Mouse (Mus musculus) midbrain, embryonic 13.5 days (tissue): Measurements from ENCODE around the gene Gcsam. TPM values are rescaled to one million over a fixed set of nuclear protein-coding genes. Genes with fewer than 3 reads are reported as not detected.

Experiments used
- ATAC-seq: fragments of 200-750 bp; cut with Nextera tagmentation; 2 replicates; pipeline ENCODE4 v1.8.0; 2017; ENCODE audit warnings: mild to moderate bottlenecking, moderate TSS enrichment, moderate library complexity
- H3K27ac ChIP-seq: fragments of 300-500 bp; sonication (generic); 2 replicates; pipeline ENCODE4 v1.5.1; 2015; ENCODE audit warnings: inconsistent platforms, mild to moderate bottlenecking, moderate library complexity
- H3K27me3 ChIP-seq: fragments of 300-500 bp; sonication (generic); 2 replicates; pipeline ENCODE4 v1.6.1; 2015; ENCODE audit warnings: mild to moderate bottlenecking, inconsistent platforms
- H3K36me3 ChIP-seq: fragments of 300-500 bp; sonication (generic); 2 replicates; pipeline ENCODE4 v1.6.1; 2015; ENCODE audit warnings: mild to moderate bottlenecking, inconsistent platforms
- H3K4me1 ChIP-seq: fragments of 300-500 bp; sonication (generic); replicated peaks from 2 replicates; pipeline ENCODE4 v1.6.1; 2015; ENCODE audit warnings: inconsistent platforms
- H3K4me2 ChIP-seq: fragments of 300-500 bp; sonication (generic); replicated peaks from 2 replicates; pipeline ENCODE4 v1.6.1; 2015; ENCODE audit warnings: moderate library complexity, mild to moderate bottlenecking, inconsistent platforms
- H3K4me3 ChIP-seq: fragments of 300-500 bp; sonication (generic); replicated peaks from 2 replicates; pipeline ENCODE4 v1.5.1; 2015; ENCODE audit warnings: mild to moderate bottlenecking, inconsistent platforms
- H3K9ac ChIP-seq: fragments of 300-500 bp; sonication (generic); replicated peaks from 2 replicates; pipeline ENCODE4 v1.6.1; 2015; ENCODE audit warnings: mild to moderate bottlenecking, inconsistent platforms
- H3K9me3 ChIP-seq: fragments of 300-500 bp; sonication (generic); 2 replicates; pipeline ENCODE4 v1.6.1; 2016; ENCODE audit warnings: mild to moderate bottlenecking, inconsistent platforms
- WGBS: fragments of 180-500 bp; shearing (Covaris S2); methylation state at CpG from one replicate; pipeline ENCODE4 v1.1.7; 2015; 5-methylcytosine and 5-hydroxymethylcytosine counted together
- polyA plus RNA-seq: library from polyadenylated mRNA; unstranded; fragments of >200 nt; fragmentation: Nextera tagmentation; extraction: Ambion mirVana; gene quantifications from 2 replicates; pipeline ENCODE4 v1.2.1, GENCODE M21; 2015

Gene Gcsam
- polyA plus RNA-seq, 1 experiment from 2014 or later, result not detected

DNA sequence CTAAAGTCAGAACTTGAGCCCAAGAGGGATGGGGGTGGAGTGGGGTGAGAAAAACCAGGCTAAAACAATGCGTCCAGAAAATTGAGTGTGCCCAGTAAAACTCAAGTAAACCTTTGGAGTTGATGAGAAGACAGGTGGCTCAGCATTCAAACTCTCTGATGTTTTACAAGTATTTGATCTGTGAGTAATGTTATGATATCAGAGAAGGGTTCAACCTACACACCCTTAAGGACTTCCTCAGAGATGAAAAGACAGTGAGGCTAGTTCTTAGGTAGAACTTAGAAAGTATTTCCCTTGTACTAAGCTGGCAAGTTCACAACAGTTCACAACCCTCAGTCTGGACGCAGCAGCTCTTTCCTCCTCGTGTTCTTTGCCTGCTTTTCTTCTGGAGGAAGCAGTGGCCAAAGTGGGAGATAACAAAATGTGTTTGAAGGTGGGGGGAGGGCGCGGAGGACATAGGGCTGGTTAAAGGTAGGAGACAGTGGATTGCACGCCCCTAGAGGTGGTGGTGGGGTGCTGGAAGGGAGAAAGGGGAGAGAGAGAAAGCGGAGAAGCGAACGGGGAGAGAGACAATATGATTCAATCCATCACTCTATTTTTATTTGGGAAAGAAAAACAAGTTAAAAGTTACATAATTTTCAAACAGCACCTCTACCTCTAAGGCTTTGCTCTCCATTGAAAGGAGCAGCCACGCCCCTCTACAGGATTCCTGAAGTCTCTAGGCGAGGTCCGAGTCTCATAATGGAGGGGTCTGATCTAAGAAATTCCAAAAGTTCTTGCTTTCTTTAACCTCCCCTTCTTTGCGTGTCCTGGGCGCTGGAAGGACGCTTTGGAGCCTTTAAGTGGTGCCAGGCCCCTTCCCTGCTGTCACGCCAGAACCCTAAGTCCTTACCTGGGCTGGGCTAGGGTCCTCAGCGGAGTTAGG lies 43.1 kb downstream of the Gcsam start:
- Histone ChIP-seq H3K4me1 (0 out of 2 replicates have a peak, but pooled peaks cover 6% of the 10 kb centered on the region), H3K36me3 (no peaks in the 10 kb centered on the region), H3K27ac (no peak overlapping the region), H3K4me2 (peak overlapping the region; percentile 49), H3K4me3 (peak overlapping the region; percentile 28), H3K9me3 (no peaks in the 10 kb centered on the region), H3K9ac (no peak overlapping the region), H3K27me3 (peaks cover 16% of the 10 kb centered on the region)
- WGBS, result 12% methylated on average over 17 of the region's 17 CpGs
- ATAC-seq, result no peak

GRCm38 (mm10) chr16:45653934-45654332 lies 43.8 kb downstream of the Gcsam start, which contains the start of gene BC016579:
Gene BC016579 (minus strand): TSS chr16:45654068.
- no peaks in the 10 kb centered on the region for H3K9me3 ChIP-seq
- H3K27ac ChIP-seq, result no peak within 1 kb of the TSS
- no peaks in the 10 kb centered on the region for H3K36me3 ChIP-seq
- 0 out of 2 replicates have a peak, but pooled peaks cover 6% of the 10 kb centered on the region for H3K4me1 ChIP-seq
- 7% methylated on average over 20 of the region's 20 CpGs for WGBS
- ATAC-seq, result peak; percentile 58; the same call in 1 of the 2 replicates
- peaks cover 16% of the 10 kb centered on the region for H3K27me3 ChIP-seq
- no peak within 1 kb of the TSS for H3K9ac ChIP-seq
- H3K4me3 ChIP-seq, result peak within 1 kb of the TSS; percentile 28
- peak within 1 kb of the TSS; percentile 49 for H3K4me2 ChIP-seq

- WGBS, result 60% methylated on average over 9 of the region's 9 CpGs
- Histone ChIP-seq H3K4me1 (0 out of 2 replicates have a peak, but pooled peaks cover 6% of the 10 kb centered on the region), H3K4me3 (no peak overlapping the region)
Observed at GRCm38 (mm10) chr16:45654465-45654864, 44.3 kb downstream of the Gcsam start.

GRCm38 (mm10) chr16:45657574-45658159 lies 47.5 kb downstream of the Gcsam start:
- no peak for ATAC-seq
- H3K9ac ChIP-seq, result no peak overlapping the region
- H3K27ac ChIP-seq, result no peak overlapping the region
- WGBS, result 92% methylated on average over 12 of the region's 12 CpGs
- no peak overlapping the region for H3K4me3 ChIP-seq
- no peaks in the 10 kb centered on the region for H3K36me3 ChIP-seq
- no peak overlapping the region for H3K4me2 ChIP-seq
- peaks cover 16% of the 10 kb centered on the region for H3K27me3 ChIP-seq
- 0 out of 2 replicates have a peak, but pooled peaks cover 6% of the 10 kb centered on the region for H3K4me1 ChIP-seq
- H3K9me3 ChIP-seq, result no peaks in the 10 kb centered on the region

More at GRCm38 (mm10) chr16:45654465-45654864, 44.3 kb downstream of the Gcsam start:
- ATAC-seq, result no peak
- H3K9ac ChIP-seq, result no peak overlapping the region
- H3K27ac ChIP-seq, result no peak overlapping the region
- H3K27me3 ChIP-seq, result peaks cover 16% of the 10 kb centered on the region
- peak overlapping the region; percentile 49; the same call in 1 of the 2 replicates for H3K4me2 ChIP-seq
- H3K36me3 ChIP-seq, result no peaks in the 10 kb centered on the region
- H3K9me3 ChIP-seq, result no peaks in the 10 kb centered on the region

- no peak overlapping the region for H3K4me3 ChIP-seq
- H3K27ac ChIP-seq, result no peak overlapping the region
- ATAC-seq, result no peak
- no peaks in the 10 kb centered on the region for H3K36me3 ChIP-seq
- peaks cover 16% of the 10 kb centered on the region for H3K27me3 ChIP-seq
- 0 out of 2 replicates have a peak, but pooled peaks cover 6% of the 10 kb centered on the region for H3K4me1 ChIP-seq
- whole genome bisulfite sequencing, result 94% methylated on average over 1 of the region's 1 CpGs
- H3K4me2 ChIP-seq, result no peak overlapping the region
- H3K9me3 ChIP-seq, result no peaks in the 10 kb centered on the region
- no peak overlapping the region for H3K9ac ChIP-seq
Observed at GRCm38 (mm10) chr16:45658248-45658647, 48.1 kb downstream of the Gcsam start.

DNA sequence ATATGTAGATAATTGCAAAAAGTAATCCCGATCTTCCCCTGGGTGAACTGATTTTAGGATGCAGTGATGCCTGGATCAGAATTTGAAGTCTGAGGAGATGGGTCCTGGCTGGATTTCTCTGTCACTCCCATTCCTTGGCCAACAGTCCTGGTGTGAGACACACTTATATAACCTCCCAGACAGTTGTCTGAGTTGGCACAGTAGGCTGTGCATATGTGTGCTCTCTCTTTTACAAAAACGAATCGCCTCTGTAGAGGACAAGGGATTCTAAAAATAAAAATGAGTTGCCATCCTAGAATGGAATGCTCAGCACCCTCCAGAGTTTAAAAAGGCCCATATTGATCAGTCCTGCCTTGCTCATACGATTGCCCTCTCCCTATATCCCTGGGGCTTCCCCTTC lies 49.4 kb downstream of the Gcsam start:
- Histone ChIP-seq H3K9ac (no peak overlapping the region), H3K36me3 (no peaks in the 10 kb centered on the region), H3K4me3 (no peak overlapping the region), H3K9me3 (no peaks in the 10 kb centered on the region), H3K4me1 (no peaks in the 10 kb centered on the region), H3K27me3 (peaks cover 4% of the 10 kb centered on the region; the same call in 1 of the 2 replicates), H3K27ac (no peak overlapping the region), H3K4me2 (no peak overlapping the region)
- ATAC-seq, result no peak
- WGBS, result 93% methylated on average over 4 of the region's 4 CpGs

- no peaks in the 10 kb centered on the region for H3K4me1 ChIP-seq
- no peaks in the 10 kb centered on the region for H3K27me3 ChIP-seq
- H3K36me3 ChIP-seq, result no peaks in the 10 kb centered on the region
- no peak overlapping the region for H3K4me2 ChIP-seq
- no peak overlapping the region for H3K9ac ChIP-seq
- ATAC-seq, result no peak
- H3K4me3 ChIP-seq, result no peak overlapping the region
- no peaks in the 10 kb centered on the region for H3K9me3 ChIP-seq
- no peak overlapping the region for H3K27ac ChIP-seq
Observed at GRCm38 (mm10) chr16:45662381-45662780, 52.2 kb downstream of the Gcsam start.

DNA sequence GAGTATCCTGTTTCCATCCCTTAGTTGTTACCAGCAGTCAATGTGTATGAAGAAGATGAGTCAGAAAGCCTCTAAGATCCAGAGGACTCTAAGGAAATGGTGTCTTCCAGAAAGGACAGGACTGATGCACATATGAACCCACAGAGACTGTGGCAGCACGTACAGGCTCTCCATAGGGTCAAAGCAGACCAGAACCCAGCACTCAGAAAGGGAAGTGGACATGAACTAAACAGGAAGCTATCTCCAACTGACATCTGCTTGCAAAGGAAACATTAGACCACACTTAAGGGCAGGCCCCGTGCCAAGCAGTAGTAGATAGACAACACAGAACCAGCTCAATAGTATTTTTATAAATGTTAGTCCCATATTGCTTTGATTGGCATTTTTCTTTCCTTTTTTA lies 56.0 kb downstream of the Gcsam start:
- no peak for ATAC-seq
- no peak overlapping the region for H3K4me3 ChIP-seq
- no peaks in the 10 kb centered on the region for H3K9me3 ChIP-seq
- no peaks in the 10 kb centered on the region for H3K4me1 ChIP-seq
- no peaks in the 10 kb centered on the region for H3K27me3 ChIP-seq
- H3K9ac ChIP-seq, result no peak overlapping the region
- no peaks in the 10 kb centered on the region for H3K36me3 ChIP-seq
- H3K27ac ChIP-seq, result no peak overlapping the region
- no peak overlapping the region for H3K4me2 ChIP-seq
- WGBS, result 75% methylated on average over 2 of the region's 2 CpGs

DNA sequence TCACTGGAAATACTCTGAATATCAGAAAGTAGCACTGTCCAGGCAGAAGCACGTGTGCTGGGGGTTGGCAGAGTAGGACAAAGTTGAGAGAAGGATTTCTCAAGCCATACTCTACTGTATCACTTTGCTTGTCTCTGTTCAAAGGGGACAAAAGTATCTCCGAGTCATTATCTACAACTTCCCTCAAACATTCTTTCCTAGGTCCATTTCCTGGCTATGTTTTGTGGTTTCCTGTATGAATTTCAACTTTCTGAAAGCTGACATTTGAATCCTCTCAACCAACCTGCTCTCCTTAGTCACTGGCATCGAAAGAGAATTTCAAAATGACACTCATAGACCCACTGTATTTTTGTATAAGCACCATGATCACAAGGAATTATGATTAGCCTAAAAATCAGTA lies 58.0 kb downstream of the Gcsam start:
- no peak for ATAC-seq
- no peaks in the 10 kb centered on the region for H3K9me3 ChIP-seq

DNA sequence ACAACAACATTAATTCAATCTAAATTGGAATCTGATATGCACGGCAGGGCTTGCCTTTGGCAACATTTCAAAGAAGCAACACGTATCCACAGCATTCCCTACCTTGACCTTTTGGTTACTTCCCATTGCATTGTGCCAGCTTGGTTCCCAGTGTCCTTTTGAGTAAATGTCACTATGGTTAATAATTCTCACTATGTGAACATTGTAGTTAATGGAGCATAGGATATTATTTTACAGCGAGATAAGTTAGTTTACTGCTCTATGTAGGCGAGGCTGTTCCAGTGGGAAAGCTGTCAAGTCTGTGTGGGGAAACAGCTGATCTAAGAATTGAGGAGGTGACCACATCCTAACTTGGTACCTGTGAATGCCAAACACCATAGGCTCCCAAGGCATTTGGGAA lies 59.8 kb downstream of the Gcsam start:
- Histone ChIP-seq H3K27me3 (no peaks in the 10 kb centered on the region), H3K36me3 (no peaks in the 10 kb centered on the region), H3K9ac (no peak overlapping the region), H3K9me3 (no peaks in the 10 kb centered on the region), H3K4me3 (no peak overlapping the region), H3K4me2 (no peak overlapping the region), H3K4me1 (no peaks in the 10 kb centered on the region), H3K27ac (no peak overlapping the region)
- no peak for ATAC-seq
- 78% methylated on average over 4 of the region's 4 CpGs for WGBS

More for the DNA sequence above, 58.0 kb downstream of the Gcsam start:
- H3K27ac ChIP-seq, result no peak overlapping the region
- no peak overlapping the region for H3K4me2 ChIP-seq
- no peak overlapping the region for H3K9ac ChIP-seq
- no peaks in the 10 kb centered on the region for H3K27me3 ChIP-seq
- H3K4me1 ChIP-seq, result no peaks in the 10 kb centered on the region
- no peak overlapping the region for H3K4me3 ChIP-seq
- no peaks in the 10 kb centered on the region for H3K36me3 ChIP-seq
- WGBS, result 76% methylated on average over 3 of the region's 3 CpGs
